Mouse (Mus musculus): Measurements from ENCODE around the gene Pnldc1. TPM values are rescaled to one million over a fixed set of nuclear protein-coding genes. Genes with fewer than 3 reads are reported as not detected.
"Not testable (repeated sequence)": the region's sequence is repeated elsewhere in the genome, so short reads cannot be mapped to it uniquely, and the experiment has no call there.

Pnldc1 gene
- total RNA-seq, 1 experiment = 18.7 TPM

GRCm38 (mm10) chr17:12938077-12938476 lies 28.0 kb upstream of the Pnldc1 start:
- TF ChIP-seq ZNF384 (IDR thresholded peaks at IDR 0.05; ENCODE audit: low read depth, low read length) (no peak), CHD2 (IDR thresholded peaks at IDR 0.05; ENCODE audit: low read depth, low read length) (no peak), ZC3H11A (IDR thresholded peaks at IDR 0.05; ENCODE audit: borderline replicate concordance, low read depth, low read length) (no peak), MAFK (IDR thresholded peaks at IDR 0.05; ENCODE audit: insufficient read depth, low read depth, low read length) (no peak), HCFC1 (IDR thresholded peaks at IDR 0.05; ENCODE audit: borderline replicate concordance, insufficient read depth, low read length) (no peak)
- Histone ChIP-seq H3K9me3 (ENCODE audit: control insufficient read depth, insufficient read depth, low read depth, low read length) (no peaks in the 10 kb centered on the region), H3K4me3 (ENCODE audit: insufficient read depth in 1 of 2, low read depth in 1 of 2, low read length in 2 of 2, poor library complexity in 1 of 2, severe bottlenecking in 1 of 2) (no peak overlapping the region), H3K9ac (ENCODE audit: insufficient read depth, low read depth, low read length, poor library complexity, severe bottlenecking) (no peak overlapping the region), H3K36me3 (ENCODE audit: control insufficient read depth, insufficient read depth, low read length, poor library complexity, severe bottlenecking) (peaks cover 2% of the 10 kb centered on the region; the same call in 1 of the 2 replicates), H3K27ac (ENCODE audit: insufficient read depth, low read depth, low read length, poor library complexity, severe bottlenecking) (no peak overlapping the region), H3K4me1 (ENCODE audit: control insufficient read depth in 2 of 2, insufficient read depth in 2 of 2, low read length in 2 of 2, poor library complexity in 1 of 2) (no peaks in the 10 kb centered on the region; a peak in 2 of 4 replicates)
- no peak for DNase-seq (ENCODE audit: low read depth, low spot score)
- in situ Hi-C loops (cut with MboI; ENCODE audit: low sequenced_read_pairs in 2 of 2, unreplicated experiment in 2 of 2) = no loop called here

GRCm38 (mm10) chr17:12937412-12937970 lies 27.5 kb upstream of the Pnldc1 start:
- Histone ChIP-seq H3K4me3 (ENCODE audit: insufficient read depth in 1 of 2, low read depth in 1 of 2, low read length in 2 of 2, poor library complexity in 1 of 2, severe bottlenecking in 1 of 2) (no peak overlapping the region), H3K9ac (ENCODE audit: insufficient read depth, low read depth, low read length, poor library complexity, severe bottlenecking) (no peak overlapping the region), H3K4me1 (ENCODE audit: control insufficient read depth in 2 of 2, insufficient read depth in 2 of 2, low read length in 2 of 2, poor library complexity in 1 of 2) (no peaks in the 10 kb centered on the region; a peak in 2 of 4 replicates), H3K36me3 (ENCODE audit: control insufficient read depth, insufficient read depth, low read length, poor library complexity, severe bottlenecking) (no peaks in the 10 kb centered on the region), H3K27ac (ENCODE audit: insufficient read depth, low read depth, low read length, poor library complexity, severe bottlenecking) (no peak overlapping the region), H3K9me3 (ENCODE audit: control insufficient read depth, insufficient read depth, low read depth, low read length) (no peaks in the 10 kb centered on the region)
- in situ Hi-C loops (cut with MboI; ENCODE audit: low sequenced_read_pairs in 2 of 2, unreplicated experiment in 2 of 2) = no loop called here
- no peak for DNase-seq (ENCODE audit: low read depth, low spot score)
- TF ChIP-seq HCFC1 (IDR thresholded peaks at IDR 0.05; ENCODE audit: borderline replicate concordance, insufficient read depth, low read length) (no peak), CHD2 (IDR thresholded peaks at IDR 0.05; ENCODE audit: low read depth, low read length) (no peak), ZNF384 (IDR thresholded peaks at IDR 0.05; ENCODE audit: low read depth, low read length) (no peak), ZC3H11A (IDR thresholded peaks at IDR 0.05; ENCODE audit: borderline replicate concordance, low read depth, low read length) (no peak), MAFK (IDR thresholded peaks at IDR 0.05; ENCODE audit: insufficient read depth, low read depth, low read length) (no peak)

GRCm38 (mm10) chr17:12935719-12936118 lies 25.7 kb upstream of the Pnldc1 start:
- no peak overlapping the region for H3K27ac ChIP-seq (ENCODE audit: insufficient read depth, low read depth, low read length, poor library complexity, severe bottlenecking)
- in situ Hi-C loops (cut with MboI; ENCODE audit: low sequenced_read_pairs in 2 of 2, unreplicated experiment in 2 of 2) = no loop called here

GRCm38 (mm10) chr17:12931576-12931975 lies 21.5 kb upstream of the Pnldc1 start:
- H3K9me3 ChIP-seq (ENCODE audit: control insufficient read depth, insufficient read depth, low read depth, low read length); in situ Hi-C loops (cut with MboI; ENCODE audit: low sequenced_read_pairs in 2 of 2, unreplicated experiment in 2 of 2); H3K4me1 ChIP-seq (ENCODE audit: control insufficient read depth in 2 of 2, insufficient read depth in 2 of 2, low read length in 2 of 2, poor library complexity in 1 of 2); H3K27ac ChIP-seq (ENCODE audit: insufficient read depth, low read depth, low read length, poor library complexity, severe bottlenecking); H3K9ac ChIP-seq (ENCODE audit: insufficient read depth, low read depth, low read length, poor library complexity, severe bottlenecking); H3K4me3 ChIP-seq (ENCODE audit: insufficient read depth in 1 of 2, low read depth in 1 of 2, low read length in 2 of 2, poor library complexity in 1 of 2, severe bottlenecking in 1 of 2); H3K36me3 ChIP-seq (ENCODE audit: control insufficient read depth, insufficient read depth, low read length, poor library complexity, severe bottlenecking); DNase-seq (ENCODE audit: low read depth, low spot score): not testable (repeated sequence)

More at GRCm38 (mm10) chr17:12935719-12936118, 25.7 kb upstream of the Pnldc1 start:
- H3K4me3 ChIP-seq (ENCODE audit: insufficient read depth in 1 of 2, low read depth in 1 of 2, low read length in 2 of 2, poor library complexity in 1 of 2, severe bottlenecking in 1 of 2) = no peak overlapping the region
- H3K9me3 ChIP-seq (ENCODE audit: control insufficient read depth, insufficient read depth, low read depth, low read length) = no peaks in the 10 kb centered on the region
- no peaks in the 10 kb centered on the region for H3K36me3 ChIP-seq (ENCODE audit: control insufficient read depth, insufficient read depth, low read length, poor library complexity, severe bottlenecking)
- no peak for DNase-seq (ENCODE audit: low read depth, low spot score)
- H3K9ac ChIP-seq (ENCODE audit: insufficient read depth, low read depth, low read length, poor library complexity, severe bottlenecking) = no peak overlapping the region
- H3K4me1 ChIP-seq (ENCODE audit: control insufficient read depth in 2 of 2, insufficient read depth in 2 of 2, low read length in 2 of 2, poor library complexity in 1 of 2) = no peaks in the 10 kb centered on the region; a peak in 2 of 4 replicates
- TF ChIP-seq CHD2 (IDR thresholded peaks at IDR 0.05; ENCODE audit: low read depth, low read length) (no peak), MAFK (IDR thresholded peaks at IDR 0.05; ENCODE audit: insufficient read depth, low read depth, low read length) (no peak), ZC3H11A (IDR thresholded peaks at IDR 0.05; ENCODE audit: borderline replicate concordance, low read depth, low read length) (no peak), ZNF384 (IDR thresholded peaks at IDR 0.05; ENCODE audit: low read depth, low read length) (no peak)

- H3K9ac ChIP-seq (ENCODE audit: insufficient read depth, low read depth, low read length, poor library complexity, severe bottlenecking) = no peak overlapping the region
- H3K27ac ChIP-seq (ENCODE audit: insufficient read depth, low read depth, low read length, poor library complexity, severe bottlenecking) = no peak overlapping the region
- no peak overlapping the region for H3K4me3 ChIP-seq (ENCODE audit: insufficient read depth in 1 of 2, low read depth in 1 of 2, low read length in 2 of 2, poor library complexity in 1 of 2, severe bottlenecking in 1 of 2)
- TF ChIP-seq HCFC1 (IDR thresholded peaks at IDR 0.05; ENCODE audit: borderline replicate concordance, insufficient read depth, low read length) (no peak), ZNF384 (IDR thresholded peaks at IDR 0.05; ENCODE audit: low read depth, low read length) (no peak), MAFK (IDR thresholded peaks at IDR 0.05; ENCODE audit: insufficient read depth, low read depth, low read length) (no peak), ZC3H11A (IDR thresholded peaks at IDR 0.05; ENCODE audit: borderline replicate concordance, low read depth, low read length) (no peak), CHD2 (IDR thresholded peaks at IDR 0.05; ENCODE audit: low read depth, low read length) (no peak)
- no peak for DNase-seq (ENCODE audit: low read depth, low spot score)
- no peaks in the 10 kb centered on the region for H3K4me1 ChIP-seq (ENCODE audit: control insufficient read depth in 2 of 2, insufficient read depth in 2 of 2, low read length in 2 of 2, poor library complexity in 1 of 2)
- no peaks in the 10 kb centered on the region for H3K9me3 ChIP-seq (ENCODE audit: control insufficient read depth, insufficient read depth, low read depth, low read length)
- in situ Hi-C loops (cut with MboI; ENCODE audit: low sequenced_read_pairs in 2 of 2, unreplicated experiment in 2 of 2) = loop anchor here in 1 of 2 experiments (10.0 kb wide), 1 partner anchor 49 kb away; no protein-coding TSS in a partner anchor
- peaks cover 35% of the 10 kb centered on the region for H3K36me3 ChIP-seq (ENCODE audit: control insufficient read depth, insufficient read depth, low read length, poor library complexity, severe bottlenecking)
Measured at GRCm38 (mm10) chr17:12925703-12926180, 15.7 kb upstream of the Pnldc1 start.

Data from ES-E14 (cell line).